Mouse (Mus musculus): ENCODE data around the gene Tmem233. TPM values are rescaled to one million over a fixed set of nuclear protein-coding genes. Genes with fewer than 3 reads are reported as not detected.

The Tmem233 gene
- polyA plus RNA-seq, 1 experiment from 2014 or later = not detected

GRCm38 (mm10) chr5:116039706-116040105 lies 43.3 kb downstream of the Tmem233 start:
- H3K27me3 ChIP-seq (ENCODE audit: control insufficient read depth, insufficient read depth, low read length) = no peaks in the 10 kb centered on the region
- no peaks in the 10 kb centered on the region for H3K36me3 ChIP-seq (ENCODE audit: control insufficient read depth, insufficient read depth, low read length)
- no peaks in the 10 kb centered on the region for H3K4me1 ChIP-seq (ENCODE audit: control insufficient read depth, insufficient read depth, low read length)
- 27% methylated on average over 11 of the region's 11 CpGs for WGBS (ENCODE audit: insufficient replicate concordance)
- peak overlapping the region; percentile 43 for H3K4me2 ChIP-seq
- no peak overlapping the region for H3K27ac ChIP-seq (ENCODE audit: low read depth, low read length)
- no peaks in the 10 kb centered on the region for H3K9me3 ChIP-seq (replicated peaks; ENCODE audit: control insufficient read depth, low read length)
- no peak overlapping the region for H3K9ac ChIP-seq (ENCODE audit: low read depth, low read length)
- no peak overlapping the region for H3K4me3 ChIP-seq (ENCODE audit: low read depth, low read length)
- no peak for ATAC-seq (replicated peaks; ENCODE audit: insufficient number of reproducible peaks, low FRiP score, low TSS enrichment)

GRCm38 (mm10) chr5:116037731-116038130 lies 45.3 kb downstream of the Tmem233 start:
- no peaks in the 10 kb centered on the region for H3K9me3 ChIP-seq (replicated peaks; ENCODE audit: control insufficient read depth, low read length)
- 33% methylated on average over 12 of the region's 12 CpGs for WGBS (ENCODE audit: insufficient replicate concordance)

GRCm38 (mm10) chr5:116036465-116036864 lies 46.6 kb downstream of the Tmem233 start:
- Histone ChIP-seq H3K27me3 (ENCODE audit: control insufficient read depth, insufficient read depth, low read length) (no peaks in the 10 kb centered on the region), H3K4me1 (ENCODE audit: control insufficient read depth, insufficient read depth, low read length) (no peaks in the 10 kb centered on the region), H3K36me3 (ENCODE audit: control insufficient read depth, insufficient read depth, low read length) (no peaks in the 10 kb centered on the region), H3K4me3 (ENCODE audit: low read depth, low read length) (no peak overlapping the region), H3K4me2 (no peak overlapping the region), H3K27ac (ENCODE audit: low read depth, low read length) (no peak overlapping the region), H3K9ac (ENCODE audit: low read depth, low read length) (no peak overlapping the region), H3K9me3 (replicated peaks; ENCODE audit: control insufficient read depth, low read length) (no peaks in the 10 kb centered on the region)
- 63% methylated on average over 16 of the region's 16 CpGs for WGBS (ENCODE audit: insufficient replicate concordance)
- ATAC-seq (replicated peaks; ENCODE audit: insufficient number of reproducible peaks, low FRiP score, low TSS enrichment) = no peak

More at GRCm38 (mm10) chr5:116037731-116038130, 45.3 kb downstream of the Tmem233 start:
- Histone ChIP-seq H3K27me3 (ENCODE audit: control insufficient read depth, insufficient read depth, low read length) (no peaks in the 10 kb centered on the region), H3K4me1 (ENCODE audit: control insufficient read depth, insufficient read depth, low read length) (no peaks in the 10 kb centered on the region), H3K36me3 (ENCODE audit: control insufficient read depth, insufficient read depth, low read length) (no peaks in the 10 kb centered on the region), H3K27ac (ENCODE audit: low read depth, low read length) (no peak overlapping the region), H3K4me3 (ENCODE audit: low read depth, low read length) (no peak overlapping the region), H3K9ac (ENCODE audit: low read depth, low read length) (no peak overlapping the region), H3K4me2 (no peak overlapping the region)
- ATAC-seq (replicated peaks; ENCODE audit: insufficient number of reproducible peaks, low FRiP score, low TSS enrichment) = no peak

- peaks cover 10% of the 10 kb centered on the region; the same call in 1 of the 2 replicates for H3K4me1 ChIP-seq (ENCODE audit: control insufficient read depth, insufficient read depth, low read length)
- no peak overlapping the region for H3K9ac ChIP-seq (ENCODE audit: low read depth, low read length)
- no peaks in the 10 kb centered on the region for H3K9me3 ChIP-seq (replicated peaks; ENCODE audit: control insufficient read depth, low read length)
- no peaks in the 10 kb centered on the region for H3K36me3 ChIP-seq (ENCODE audit: control insufficient read depth, insufficient read depth, low read length)
- WGBS (ENCODE audit: insufficient replicate concordance) = 3% methylated on average over 14 of the region's 14 CpGs
- no peaks in the 10 kb centered on the region for H3K27me3 ChIP-seq (ENCODE audit: control insufficient read depth, insufficient read depth, low read length)
- peak overlapping the region; percentile 56 for H3K4me2 ChIP-seq
- ATAC-seq (replicated peaks; ENCODE audit: insufficient number of reproducible peaks, low FRiP score, low TSS enrichment) = no peak
- 0 out of 2 replicates have a peak overlapping the region, but pooled peaks have one; percentile 8 for H3K4me3 ChIP-seq (ENCODE audit: low read depth, low read length)
- H3K27ac ChIP-seq (ENCODE audit: low read depth, low read length) = no peak overlapping the region
Observed at GRCm38 (mm10) chr5:116031190-116031577, 51.9 kb downstream of the Tmem233 start.

- Histone ChIP-seq H3K9ac (ENCODE audit: low read depth, low read length) (0 out of 2 replicates have a peak overlapping the region, but pooled peaks have one; percentile 10), H3K4me1 (ENCODE audit: control insufficient read depth, insufficient read depth, low read length) (peaks cover 10% of the 10 kb centered on the region; the same call in 1 of the 2 replicates), H3K9me3 (replicated peaks; ENCODE audit: control insufficient read depth, low read length) (no peaks in the 10 kb centered on the region), H3K36me3 (ENCODE audit: control insufficient read depth, insufficient read depth, low read length) (no peaks in the 10 kb centered on the region), H3K27ac (ENCODE audit: low read depth, low read length) (no peak overlapping the region), H3K4me2 (peak overlapping the region; percentile 56), H3K4me3 (ENCODE audit: low read depth, low read length) (0 out of 2 replicates have a peak overlapping the region, but pooled peaks have one; percentile 8), H3K27me3 (ENCODE audit: control insufficient read depth, insufficient read depth, low read length) (no peaks in the 10 kb centered on the region)
- 6% methylated on average over 19 of the region's 19 CpGs for WGBS (ENCODE audit: insufficient replicate concordance)
- no peak for ATAC-seq (replicated peaks; ENCODE audit: insufficient number of reproducible peaks, low FRiP score, low TSS enrichment)
Observed at GRCm38 (mm10) chr5:116030566-116031189, 52.4 kb downstream of the Tmem233 start.

GRCm38 (mm10) chr5:116029071-116029470 lies 54.0 kb downstream of the Tmem233 start:
- Histone ChIP-seq H3K4me1 (ENCODE audit: control insufficient read depth, insufficient read depth, low read length) (peaks cover 10% of the 10 kb centered on the region; the same call in 1 of the 2 replicates), H3K4me2 (no peak overlapping the region), H3K36me3 (ENCODE audit: control insufficient read depth, insufficient read depth, low read length) (no peaks in the 10 kb centered on the region), H3K9me3 (replicated peaks; ENCODE audit: control insufficient read depth, low read length) (no peaks in the 10 kb centered on the region), H3K27me3 (ENCODE audit: control insufficient read depth, insufficient read depth, low read length) (no peaks in the 10 kb centered on the region), H3K27ac (ENCODE audit: low read depth, low read length) (peak overlapping the region; percentile 50; the same call in 1 of the 2 replicates), H3K4me3 (ENCODE audit: low read depth, low read length) (no peak overlapping the region), H3K9ac (ENCODE audit: low read depth, low read length) (no peak overlapping the region)
- 30% methylated on average over 7 of the region's 7 CpGs for WGBS (ENCODE audit: insufficient replicate concordance)
- ATAC-seq (replicated peaks; ENCODE audit: insufficient number of reproducible peaks, low FRiP score, low TSS enrichment) = no peak

GRCm38 (mm10) chr5:116026561-116026960 lies 56.5 kb downstream of the Tmem233 start:
- H3K4me3 ChIP-seq (ENCODE audit: low read depth, low read length) = no peak overlapping the region
- peaks cover 20% of the 10 kb centered on the region for H3K4me1 ChIP-seq (ENCODE audit: control insufficient read depth, insufficient read depth, low read length)
- 51% methylated on average over 14 of the region's 14 CpGs for whole genome bisulfite sequencing (ENCODE audit: insufficient replicate concordance)
- H3K9ac ChIP-seq (ENCODE audit: low read depth, low read length) = no peak overlapping the region
- H3K36me3 ChIP-seq (ENCODE audit: control insufficient read depth, insufficient read depth, low read length) = no peaks in the 10 kb centered on the region
- H3K4me2 ChIP-seq = peak overlapping the region; percentile 27
- no peaks in the 10 kb centered on the region for H3K27me3 ChIP-seq (ENCODE audit: control insufficient read depth, insufficient read depth, low read length)
- H3K27ac ChIP-seq (ENCODE audit: low read depth, low read length) = peak overlapping the region; percentile 60
- no peaks in the 10 kb centered on the region for H3K9me3 ChIP-seq (replicated peaks; ENCODE audit: control insufficient read depth, low read length)
- peak; percentile 69 for ATAC-seq (replicated peaks; ENCODE audit: insufficient number of reproducible peaks, low FRiP score, low TSS enrichment)

GRCm38 (mm10) chr5:116026107-116026506 lies 56.9 kb downstream of the Tmem233 start:
- Histone ChIP-seq H3K9ac (ENCODE audit: low read depth, low read length) (no peak overlapping the region), H3K9me3 (replicated peaks; ENCODE audit: control insufficient read depth, low read length) (no peaks in the 10 kb centered on the region), H3K4me3 (ENCODE audit: low read depth, low read length) (no peak overlapping the region), H3K4me2 (peak overlapping the region; percentile 27), H3K36me3 (ENCODE audit: control insufficient read depth, insufficient read depth, low read length) (no peaks in the 10 kb centered on the region), H3K4me1 (ENCODE audit: control insufficient read depth, insufficient read depth, low read length) (peaks cover 20% of the 10 kb centered on the region), H3K27ac (ENCODE audit: low read depth, low read length) (peak overlapping the region; percentile 55; the same call in 1 of the 2 replicates), H3K27me3 (ENCODE audit: control insufficient read depth, insufficient read depth, low read length) (no peaks in the 10 kb centered on the region)
- WGBS (ENCODE audit: insufficient replicate concordance) = 72% methylated on average over 5 of the region's 5 CpGs
- no peak for ATAC-seq (replicated peaks; ENCODE audit: insufficient number of reproducible peaks, low FRiP score, low TSS enrichment)

- H3K4me3 ChIP-seq (ENCODE audit: low read depth, low read length) = peak within 1 kb of the TSS; percentile 77
- peak within 1 kb of the TSS; percentile 82 for H3K27ac ChIP-seq (ENCODE audit: low read depth, low read length)
- H3K36me3 ChIP-seq (ENCODE audit: control insufficient read depth, insufficient read depth, low read length) = peaks cover 11% of the 10 kb centered on the region
- H3K9me3 ChIP-seq (replicated peaks; ENCODE audit: control insufficient read depth, low read length) = no peaks in the 10 kb centered on the region
- H3K27me3 ChIP-seq (ENCODE audit: control insufficient read depth, insufficient read depth, low read length) = no peaks in the 10 kb centered on the region
- peak; percentile 88 for ATAC-seq (replicated peaks; ENCODE audit: insufficient number of reproducible peaks, low FRiP score, low TSS enrichment)
- WGBS (ENCODE audit: insufficient replicate concordance) = under 1% methylated on average over 46 of the region's 46 CpGs
- peaks cover 23% of the 10 kb centered on the region for H3K4me1 ChIP-seq (ENCODE audit: control insufficient read depth, insufficient read depth, low read length)
- peak within 1 kb of the TSS; percentile 86 for H3K9ac ChIP-seq (ENCODE audit: low read depth, low read length)
- peak within 1 kb of the TSS; percentile 68 for H3K4me2 ChIP-seq
Observed at GRCm38 (mm10) chr5:116024327-116024739, 58.7 kb downstream of the Tmem233 start, which contains the start of gene Prkab1. Gene Prkab1, minus strand, starts transcription at chr5:116024508.
